Mouse (Mus musculus) embryo, embryonic 10 days (tissue): ENCODE results near the gene Rab3ip.

Experiments
- DNase-seq: peaks from one replicate; pipeline ENCODE4 v3.0.0-alpha.2; 2015; ENCODE audit warnings: low spot score

Gene Rab3ip

GRCm38 (mm10) chr10:116950009-116950769 lies at the start of gene Rab3ip:
Gene Rab3ip, minus strand, starts transcription at chr10:116950769.
- peak; percentile 88 for DNase-seq

- no peak for DNase-seq
Observed at GRCm38 (mm10) chr10:116998716-116999455, 48.3 kb upstream of the Rab3ip start.

DNA sequence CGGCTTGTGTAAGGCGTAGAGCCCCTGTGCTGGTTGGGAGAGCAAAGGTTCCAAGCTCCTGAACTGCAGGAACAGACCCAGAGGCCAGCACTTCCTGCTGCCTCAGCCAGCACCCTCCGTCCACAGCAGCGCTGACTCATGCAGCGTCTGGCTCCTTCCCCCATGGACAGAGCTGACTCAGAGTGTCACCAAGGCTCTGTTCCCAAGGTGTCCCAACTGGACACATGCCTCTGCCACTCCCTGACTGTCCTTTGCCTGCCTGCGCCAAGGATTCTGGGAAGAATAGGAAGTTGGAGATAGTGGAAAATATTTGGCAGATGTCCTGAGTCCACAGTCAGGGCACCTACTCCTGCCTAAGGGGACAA lies 45.6 kb upstream of the Rab3ip start:
- no peak for DNase-seq

DNA sequence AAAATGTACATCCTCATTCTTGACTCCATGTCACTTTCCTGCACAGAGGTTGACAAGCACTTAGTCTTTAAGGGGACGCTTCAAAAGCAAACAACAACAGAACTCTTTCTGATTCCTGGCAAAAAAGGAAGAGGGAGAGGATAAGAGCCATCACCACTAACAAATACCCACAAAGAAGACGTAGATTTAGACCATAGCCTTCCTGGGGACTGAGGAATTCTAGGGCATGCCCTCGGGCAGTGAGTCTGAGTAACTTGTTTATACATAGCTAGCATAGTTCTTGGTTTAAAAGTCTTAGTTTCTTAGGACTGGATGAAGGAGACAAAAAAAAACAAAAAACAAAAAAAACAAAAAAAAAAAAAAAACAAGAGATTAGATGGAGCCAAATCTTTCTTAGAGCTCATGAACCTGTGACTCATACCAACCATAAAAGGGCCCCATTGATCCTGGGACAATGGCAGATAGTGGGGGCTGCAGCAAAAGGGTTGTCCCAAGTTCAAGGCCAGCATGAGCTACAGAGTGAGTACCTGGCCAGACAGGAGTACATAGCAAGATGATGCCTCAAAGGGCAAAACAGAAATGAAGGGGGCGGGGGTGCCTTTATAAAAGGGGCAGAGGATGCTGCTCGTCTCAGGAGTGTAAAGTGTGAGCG lies 45.1 kb upstream of the Rab3ip start:
- no peak for DNase-seq

DNA sequence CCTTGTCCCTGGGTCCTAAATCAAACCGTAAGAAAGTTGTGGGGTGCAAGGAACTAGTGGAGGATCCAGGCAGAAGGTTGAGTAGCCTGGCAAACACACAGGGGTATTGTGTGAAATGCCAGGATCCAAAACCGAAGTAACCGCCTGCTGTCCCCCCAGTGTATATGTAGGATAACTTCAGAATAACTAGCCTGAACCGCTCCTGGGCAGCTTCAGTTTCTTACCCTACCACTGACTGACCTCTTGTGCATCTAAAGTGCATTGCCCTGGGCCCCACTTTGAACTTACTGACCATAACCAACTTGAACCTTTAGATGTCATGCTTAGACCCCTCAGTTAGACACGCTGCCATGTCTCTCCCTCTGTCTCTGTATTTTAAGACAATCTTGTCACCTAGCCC lies 44.6 kb upstream of the Rab3ip start:
- DNase-seq: no peak

DNA sequence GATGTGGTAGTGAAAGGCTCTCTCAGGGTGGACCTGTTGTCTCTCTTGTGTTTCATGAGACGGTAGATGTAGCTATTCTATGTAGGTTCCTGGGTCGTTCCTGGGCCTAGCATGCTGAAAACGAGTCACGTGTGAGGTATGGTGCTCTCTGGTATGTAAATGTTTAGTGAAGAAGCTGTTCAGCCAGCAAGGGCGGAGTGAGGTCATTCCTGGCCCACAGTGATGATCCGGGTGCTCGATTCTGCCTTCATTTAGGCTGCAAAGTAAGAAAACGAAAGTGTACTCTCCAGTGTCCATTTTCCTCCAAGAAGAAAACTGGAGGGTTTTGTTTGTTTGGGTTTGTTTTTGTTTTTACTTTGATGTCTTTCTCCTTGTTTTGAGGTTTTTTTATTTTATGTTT lies 43.4 kb upstream of the Rab3ip start:
- no peak for DNase-seq

GRCm38 (mm10) chr10:116986264-116987082 lies 35.9 kb upstream of the Rab3ip start, which contains the start of gene Best3:
Gene Best3, plus strand, starts transcription at chr10:116986314.
- peak; percentile 31 for DNase-seq

GRCm38 (mm10) chr10:116984836-116985235 lies 34.3 kb upstream of the Rab3ip start:
- no peak for DNase-seq

- no peak for DNase-seq
Observed at GRCm38 (mm10) chr10:116982526-116982925, 32.0 kb upstream of the Rab3ip start.

GRCm38 (mm10) chr10:116980888-116981287 lies 30.3 kb upstream of the Rab3ip start:
- DNase-seq: peak; percentile 41

- DNase-seq: no peak
Observed at GRCm38 (mm10) chr10:116980273-116980672, 29.7 kb upstream of the Rab3ip start.

DNA sequence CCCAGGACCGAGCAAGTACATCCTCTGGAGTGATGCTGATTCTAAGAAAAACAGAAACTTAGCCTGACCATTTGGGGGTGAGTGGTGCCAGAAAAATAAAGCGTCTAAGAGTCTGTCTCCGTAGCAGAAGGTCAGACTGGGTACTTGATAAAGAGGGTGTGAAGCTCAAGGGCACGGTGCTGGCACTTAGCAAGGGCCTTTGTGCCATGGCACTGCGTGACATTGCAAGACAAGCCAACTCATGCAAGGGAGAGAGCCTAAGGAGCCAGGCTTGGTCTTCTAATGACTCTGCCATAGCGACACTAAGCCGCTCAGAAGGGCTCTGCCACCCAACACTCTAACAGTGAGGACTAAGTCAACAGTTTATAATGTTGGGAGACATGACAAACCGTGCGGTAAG lies 28.3 kb upstream of the Rab3ip start:
- DNase-seq: no peak

GRCm38 (mm10) chr10:116977858-116978257 lies 27.3 kb upstream of the Rab3ip start:
- no peak for DNase-seq

GRCm38 (mm10) chr10:116977455-116977854 lies 26.9 kb upstream of the Rab3ip start:
- DNase-seq: no peak

GRCm38 (mm10) chr10:116972509-116972908 lies 21.9 kb upstream of the Rab3ip start, which contains the start of gene Gm10271:
Gene Gm10271, minus strand, starts transcription at chr10:116972609.
- DNase-seq: no peak

GRCm38 (mm10) chr10:116968741-116969140 lies 18.2 kb upstream of the Rab3ip start:
- no peak for DNase-seq

DNA sequence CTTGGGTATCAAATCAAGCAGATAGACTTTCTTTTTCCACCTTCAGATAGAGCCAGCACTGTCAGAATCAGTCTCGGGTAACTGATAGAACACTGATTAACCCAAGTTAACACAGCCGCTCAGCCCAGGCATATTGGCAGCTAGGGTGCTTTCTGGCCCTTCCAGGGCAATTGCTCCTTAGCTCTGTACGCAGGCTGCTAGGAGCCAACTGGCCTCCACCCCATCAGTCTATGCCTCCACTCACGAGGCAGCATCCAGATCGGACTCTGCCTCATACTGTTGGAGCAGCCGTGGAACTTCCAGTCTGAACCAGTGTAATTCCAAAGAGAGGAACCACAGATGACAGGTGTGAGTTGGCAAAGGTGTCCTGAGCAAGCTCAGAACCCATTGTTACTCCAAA lies 15.5 kb upstream of the Rab3ip start:
- no peak for DNase-seq

- DNase-seq: peak; percentile 43
Observed at GRCm38 (mm10) chr10:116965297-116965696, 14.7 kb upstream of the Rab3ip start.

DNA sequence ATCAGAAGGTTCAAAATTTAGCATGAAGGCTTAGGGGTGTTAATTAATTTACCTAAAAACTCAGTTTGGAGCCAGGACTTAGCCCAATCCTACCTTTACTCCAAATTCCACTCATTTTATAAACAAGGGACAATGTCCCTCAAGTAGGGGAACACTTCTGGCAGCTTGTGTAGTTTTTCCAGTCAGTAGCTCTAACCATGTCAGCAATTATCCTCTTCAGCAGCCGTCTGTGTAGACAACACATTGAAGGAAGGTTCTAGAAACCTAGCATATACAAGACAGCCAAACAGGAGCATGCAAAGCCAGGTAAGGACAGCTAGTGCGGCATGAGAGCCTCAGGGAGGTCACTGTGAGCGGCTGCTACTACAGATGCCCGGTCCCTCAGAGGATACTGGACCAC lies 14.0 kb upstream of the Rab3ip start:
- no peak for DNase-seq

DNA sequence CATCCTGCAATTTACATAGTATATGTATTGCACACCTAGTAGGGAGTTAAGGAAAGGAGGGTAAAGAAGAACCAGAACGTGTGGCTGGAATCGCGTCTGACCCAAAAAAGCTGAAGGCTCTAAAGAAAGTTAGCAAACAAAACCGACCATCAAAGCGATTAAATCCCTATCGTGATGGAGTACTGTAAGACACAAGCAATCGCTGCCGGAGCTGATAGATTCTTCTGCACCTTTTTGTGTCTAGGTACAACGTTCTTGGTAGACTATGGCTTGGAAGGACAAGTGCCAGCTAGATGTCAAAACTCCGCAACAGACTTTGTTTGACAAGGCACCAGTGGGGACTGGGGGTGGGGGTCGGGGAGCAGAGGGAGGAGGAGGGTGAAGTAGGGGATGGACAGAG lies 13.5 kb upstream of the Rab3ip start:
- DNase-seq: no peak

GRCm38 (mm10) chr10:116962803-116963202 lies 12.2 kb upstream of the Rab3ip start:
- no peak for DNase-seq

- no peak for DNase-seq
Observed at GRCm38 (mm10) chr10:116962152-116962551, 11.6 kb upstream of the Rab3ip start.
